Mouse (Mus musculus) adipocyte (in vitro differentiated cells): Measurements from ENCODE around the gene Apex1.
"Not testable (repeated sequence)": the region's sequence is repeated elsewhere in the genome, so short reads cannot be mapped to it uniquely, and the experiment has no call there.

ENCODE experiments used
- DNase-seq: peaks from one replicate; pipeline ENCODE4 v3.0.0-alpha.2; 2016; ENCODE audit warnings: low spot score

Gene Apex1

DNA sequence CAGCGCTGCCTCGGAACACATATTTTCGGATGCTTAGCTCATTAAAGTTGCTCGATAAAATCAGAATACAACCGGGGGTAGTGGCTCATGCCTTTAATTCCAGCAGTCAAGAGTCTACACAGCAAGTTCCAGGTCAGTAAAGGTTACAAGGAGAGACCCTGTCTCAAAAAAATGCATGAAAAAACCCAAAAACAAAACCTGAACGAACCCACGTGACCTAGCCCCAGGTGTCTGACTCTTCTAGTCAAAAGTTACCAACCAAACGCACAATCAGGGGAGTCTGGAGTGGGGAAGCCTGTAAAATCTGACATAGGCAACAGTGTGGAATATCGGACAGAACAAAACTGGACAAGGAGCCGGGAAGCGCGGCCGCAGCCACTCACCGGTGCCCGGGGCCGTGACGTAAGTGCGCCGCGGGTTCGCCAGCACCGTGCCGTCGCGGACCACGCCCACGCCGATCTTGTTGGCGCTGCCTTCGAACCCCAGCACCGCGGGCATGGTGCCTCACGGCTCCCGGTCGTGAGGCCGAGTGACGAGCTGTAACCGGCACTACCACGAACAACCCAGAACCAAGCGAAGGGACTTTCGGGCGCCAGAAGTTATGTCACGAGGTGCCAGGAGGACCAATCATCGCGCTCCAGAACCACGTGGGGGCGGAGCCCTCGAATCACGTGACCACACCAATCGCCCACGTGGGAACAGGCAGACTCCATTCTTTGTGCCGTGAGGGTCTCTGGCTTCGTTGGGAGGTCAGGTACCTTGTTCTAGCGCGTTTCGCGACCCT lies at the start of gene Apex1, which contains the start of gene Osgep:
Gene Apex1 (plus strand): TSS at position 688 of the 784 bp plus-strand sequence.
Gene Osgep (minus strand): TSS at position 613 of the 784 bp plus-strand sequence.
- DNase-seq: peak; percentile 97

DNA sequence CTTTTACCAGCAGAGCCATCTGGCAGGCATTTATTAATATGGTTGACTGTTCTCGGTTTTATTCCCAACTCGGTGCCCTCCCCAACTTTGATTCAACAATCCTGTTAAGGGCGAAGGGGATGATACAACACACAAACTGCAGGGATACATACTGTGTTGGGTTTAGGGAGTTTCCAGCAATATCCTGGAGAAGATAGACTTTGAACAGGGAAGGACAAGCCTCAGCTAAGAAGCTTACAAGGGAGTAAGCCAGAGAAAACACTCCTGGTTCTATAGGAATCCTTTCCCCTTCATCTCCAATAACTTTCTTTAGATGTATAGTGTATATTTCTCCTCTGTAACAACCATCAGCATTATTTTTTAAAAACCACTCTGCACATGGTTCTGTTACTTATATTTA lies 49.6 kb upstream of the Apex1 start:
- no peak for DNase-seq

- no peak for DNase-seq
Observed at GRCm38 (mm10) chr14:50875591-50876230, 49.1 kb upstream of the Apex1 start.

- no peak for DNase-seq
Observed at GRCm38 (mm10) chr14:50876236-50876950, 48.4 kb upstream of the Apex1 start.

- DNase-seq: no peak
Observed at GRCm38 (mm10) chr14:50891621-50892020, 33.1 kb upstream of the Apex1 start.

- DNase-seq: no peak
Observed at GRCm38 (mm10) chr14:50892091-50892490, 32.7 kb upstream of the Apex1 start.

- peak; percentile 64 for DNase-seq
Observed at GRCm38 (mm10) chr14:50892541-50893459, 32.0 kb upstream of the Apex1 start.

DNA sequence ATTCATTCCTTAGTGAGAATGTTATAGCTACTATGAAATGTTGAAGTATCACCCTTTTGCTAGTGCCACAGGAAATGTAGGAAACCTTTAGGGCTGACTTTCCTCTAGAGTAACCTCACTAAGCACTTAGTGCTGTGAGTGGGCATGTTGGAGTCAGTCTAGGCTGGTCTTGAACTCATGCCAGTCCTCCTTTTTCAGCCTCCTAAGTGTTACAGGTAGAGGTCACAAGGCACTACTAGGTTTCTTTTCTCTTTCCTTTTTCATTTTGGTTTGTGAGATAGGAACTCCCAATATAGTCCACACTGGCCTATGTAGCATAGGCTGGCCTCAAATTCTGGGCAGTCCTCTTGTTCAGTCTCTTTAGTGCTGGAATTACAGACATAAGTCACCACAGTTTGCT lies 29.4 kb upstream of the Apex1 start:
- DNase-seq: no peak

DNA sequence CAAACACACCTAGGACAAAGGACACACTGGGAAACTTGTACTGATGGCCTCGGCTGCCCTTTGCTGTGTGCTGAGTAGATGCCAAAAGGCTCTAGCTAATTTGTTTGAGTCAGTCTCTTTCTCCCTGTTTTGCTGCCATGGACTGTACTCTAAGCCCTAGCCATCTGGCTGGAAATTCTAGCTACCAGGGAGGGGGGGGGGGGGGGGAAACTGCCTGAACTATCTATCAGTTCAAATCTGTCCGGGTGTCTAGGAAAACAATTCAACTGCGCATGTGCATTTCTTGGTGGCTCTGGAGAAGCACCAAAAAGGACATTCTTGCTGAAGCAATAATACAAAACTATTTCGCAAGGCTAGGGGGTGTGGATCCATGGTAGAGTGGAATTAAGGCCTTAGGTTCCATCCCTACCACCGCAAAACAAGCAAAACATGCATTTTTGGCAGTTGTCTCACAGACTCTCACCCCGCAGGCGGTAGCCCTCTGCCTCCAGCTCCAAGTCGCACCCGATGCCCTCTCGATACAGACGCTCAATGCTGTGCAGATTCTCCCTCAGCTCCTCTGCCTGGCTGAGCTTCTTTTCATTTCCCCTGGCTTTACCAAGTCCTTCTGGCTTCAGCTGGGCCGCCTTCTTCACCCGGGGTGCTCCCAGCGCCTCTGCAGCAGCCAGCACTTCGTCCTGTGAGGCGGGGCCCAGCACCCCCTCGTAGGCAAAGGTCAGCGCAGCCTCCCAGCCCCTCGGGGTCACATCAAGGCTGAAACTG lies 28.6 kb upstream of the Apex1 start:
- peak; percentile 98 for DNase-seq

- DNase-seq: no peak
Observed at GRCm38 (mm10) chr14:50896747-50897373, 27.9 kb upstream of the Apex1 start.

DNA sequence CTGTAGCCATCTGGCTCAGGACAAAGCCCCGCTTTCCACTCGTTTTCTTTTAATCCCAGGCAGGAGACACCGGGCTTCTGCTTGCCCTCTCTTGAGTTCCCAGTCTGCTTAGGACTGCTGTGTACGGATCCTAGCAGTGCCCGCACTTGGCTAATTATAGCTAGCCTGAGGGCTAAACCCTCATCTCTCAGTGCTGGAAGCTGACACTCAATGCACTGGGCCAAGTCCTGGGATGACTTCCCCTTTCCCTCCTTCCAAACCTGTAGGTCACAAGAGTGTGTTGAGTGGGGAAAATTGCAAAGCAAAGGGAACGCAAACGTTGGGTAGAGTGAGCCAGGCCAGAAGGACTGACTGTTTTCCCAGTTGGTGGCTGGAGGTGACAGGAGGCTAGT lies 27.4 kb upstream of the Apex1 start, which contains the start of gene Klhl33:
Gene Klhl33 (minus strand): TSS at position 134 of the 392 bp plus-strand sequence.
- peak; percentile 48 for DNase-seq

- DNase-seq: not testable (repeated sequence)
Observed at GRCm38 (mm10) chr14:50897992-50898391, 26.8 kb upstream of the Apex1 start.

- no peak for DNase-seq
Observed at GRCm38 (mm10) chr14:50903973-50904827, 20.6 kb upstream of the Apex1 start.

DNA sequence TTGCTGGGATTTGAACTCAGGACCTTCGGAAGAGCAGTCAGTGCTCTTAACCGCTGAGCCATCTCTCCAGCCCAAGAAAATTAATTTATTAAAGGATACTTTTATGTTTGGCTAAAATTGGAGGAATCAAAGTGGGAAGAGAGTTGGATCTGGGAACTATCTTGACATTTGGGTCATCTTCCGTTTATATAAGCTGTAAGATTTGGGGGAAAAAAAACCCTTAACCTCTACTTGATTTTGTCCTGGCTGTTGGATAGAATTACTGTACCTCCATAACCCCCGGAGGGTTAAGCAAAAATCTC lies 20.0 kb upstream of the Apex1 start:
- no peak for DNase-seq

- DNase-seq: not testable (repeated sequence)
Observed at GRCm38 (mm10) chr14:50905327-50905726, 19.4 kb upstream of the Apex1 start.

- DNase-seq: no peak
Observed at GRCm38 (mm10) chr14:50908126-50908525, 16.6 kb upstream of the Apex1 start.

DNA sequence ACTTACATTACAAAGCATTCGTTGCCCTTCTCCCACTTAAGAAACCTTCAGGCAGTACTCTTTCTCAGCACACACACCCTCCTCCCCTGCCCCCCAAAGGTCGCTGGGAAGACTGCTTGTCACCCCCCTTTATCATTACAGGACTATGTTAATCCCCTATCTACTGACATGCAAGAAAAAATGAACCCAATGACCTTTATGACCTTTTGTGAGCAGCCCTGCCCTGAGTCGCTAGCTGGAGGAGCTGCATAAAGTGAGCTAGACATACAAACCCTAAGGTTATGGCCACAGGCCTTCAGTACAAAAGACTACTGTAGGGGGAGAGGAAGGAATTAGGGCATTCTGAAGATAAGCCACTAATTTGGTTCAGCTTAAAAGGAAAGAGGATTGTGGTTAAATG lies 13.4 kb upstream of the Apex1 start:
- no peak for DNase-seq

DNA sequence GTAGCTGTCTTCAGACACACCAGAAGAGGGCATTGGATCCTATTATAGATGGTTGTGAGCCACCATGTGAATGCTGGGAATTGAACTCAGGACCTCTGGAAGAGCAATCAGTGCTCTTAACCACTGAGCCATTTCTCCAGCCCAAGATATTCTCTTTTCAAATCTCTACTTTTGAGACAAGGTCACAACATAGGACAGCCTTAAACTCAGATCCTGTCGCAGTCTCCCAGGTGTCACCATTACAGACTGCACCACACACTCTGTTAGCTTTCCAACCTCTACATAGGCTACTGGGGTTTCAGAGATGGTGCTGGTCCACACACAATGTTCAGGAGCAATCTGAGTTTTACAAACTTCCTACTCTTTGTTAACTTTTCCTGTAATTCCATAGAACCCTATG lies 1.3 kb upstream of the Apex1 start:
- DNase-seq: not testable (repeated sequence)

DNA sequence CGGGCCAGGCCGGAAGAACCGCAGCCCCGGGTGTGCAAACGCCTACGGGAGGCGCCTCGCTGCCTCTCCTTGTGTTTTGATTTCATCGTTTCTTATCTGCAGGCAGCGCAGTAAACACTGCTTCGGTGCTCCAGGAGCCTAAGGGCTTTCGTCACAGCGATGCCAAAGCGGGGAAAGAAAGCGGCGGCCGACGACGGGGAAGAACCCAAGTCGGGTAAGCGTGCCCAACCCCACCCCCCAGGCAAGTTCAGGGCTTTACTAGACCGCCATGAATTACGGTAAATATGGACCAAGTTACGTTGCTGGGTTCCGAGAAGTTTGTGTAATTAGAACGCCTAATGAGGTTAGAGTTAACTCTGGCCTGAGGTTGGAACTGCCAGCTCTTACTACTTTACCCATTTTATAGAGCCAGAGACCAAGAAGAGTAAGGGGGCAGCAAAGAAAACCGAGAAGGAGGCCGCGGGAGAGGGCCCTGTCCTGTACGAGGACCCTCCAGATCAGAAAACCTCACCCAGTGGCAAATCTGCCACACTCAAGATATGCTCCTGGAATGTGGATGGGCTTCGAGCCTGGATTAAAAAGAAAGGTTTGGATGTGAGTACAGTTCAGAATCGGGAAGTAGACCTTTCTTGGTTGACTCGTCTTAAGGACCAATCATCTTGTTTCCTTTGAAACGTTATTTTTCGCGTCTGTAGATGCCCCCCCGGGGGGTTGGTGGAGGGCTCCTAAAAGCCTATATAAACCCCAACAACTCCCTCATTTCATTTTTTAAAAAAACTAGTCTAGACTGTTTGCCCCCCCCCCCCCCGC lies 548 bp downstream of the Apex1 start:
- peak; percentile 48 for DNase-seq
